Mouse (Mus musculus): ENCODE results near the gene Gucy2e.

DNA sequence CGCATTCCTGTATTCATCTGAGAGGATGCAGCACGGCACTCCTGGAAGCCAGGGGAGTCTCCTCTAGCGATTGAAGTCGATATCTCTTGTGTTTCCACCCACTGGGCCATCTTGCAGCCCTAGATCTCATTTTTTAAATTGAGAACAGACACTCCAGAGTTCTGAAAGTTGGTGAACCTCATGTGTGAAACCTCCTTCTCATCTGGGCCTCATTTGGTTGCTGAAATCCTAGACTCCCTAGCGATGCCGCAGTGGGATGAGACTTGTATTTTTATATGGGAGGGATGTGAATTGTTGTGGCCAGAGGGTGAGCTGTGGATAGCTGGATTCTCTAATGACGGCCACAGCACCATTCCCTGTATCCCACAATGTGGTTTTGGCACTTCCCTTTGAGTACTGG lies 15.1 kb upstream of the Gucy2e start:
- TF ChIP-seq CTCF (IDR thresholded peaks at IDR 0.05; ENCODE audit: control insufficient read depth, insufficient read depth, low read length) (no peak), POLR2A (IDR thresholded peaks at IDR 0.05; ENCODE audit: borderline replicate concordance, control insufficient read depth, low read depth, low read length) (no peak)
